Mouse (Mus musculus): ENCODE data around the gene Ugt2b36.
"Not testable (repeated sequence)": the region's sequence is repeated elsewhere in the genome, so short reads cannot be mapped to it uniquely, and the experiment has no call there.

The Ugt2b36 gene

GRCm38 (mm10) chr5:87092346-87093027, at the start of gene Ugt2b36:
Gene Ugt2b36 (minus strand): TSS chr5:87092555.
- no peak for DNase-seq (ENCODE audit: low spot score)

GRCm38 (mm10) chr5:87140196-87140595, 47.8 kb upstream of the Ugt2b36 start, which contains the start of gene Ugt2b5:
Gene Ugt2b5 (minus strand): TSS chr5:87140318.
- DNase-seq (ENCODE audit: low spot score): not testable (repeated sequence)

- DNase-seq (ENCODE audit: low spot score): not testable (repeated sequence)
Observed at GRCm38 (mm10) chr5:87103697-87104096, 11.3 kb upstream of the Ugt2b36 start.

- no peak for DNase-seq (ENCODE audit: low spot score)
Observed at GRCm38 (mm10) chr5:87091111-87091510, 1.2 kb downstream of the Ugt2b36 start.

- no peak for DNase-seq (ENCODE audit: low spot score)
Observed at GRCm38 (mm10) chr5:87089264-87089663, 3.1 kb downstream of the Ugt2b36 start.

- DNase-seq (ENCODE audit: low spot score): no peak
Observed at GRCm38 (mm10) chr5:87086269-87086668, 6.1 kb downstream of the Ugt2b36 start.

- no peak for DNase-seq (ENCODE audit: low spot score)
Observed at GRCm38 (mm10) chr5:87030624-87031023, 61.7 kb downstream of the Ugt2b36 start.

GRCm38 (mm10) chr5:87027359-87027758, 65.0 kb downstream of the Ugt2b36 start:
- DNase-seq (ENCODE audit: low spot score): no peak

Data from layer of hippocampus, adult 9-10 months (tissue).